Mouse (Mus musculus) liver, adult (tissue): Measurements from ENCODE around the gene Tac2.

Experiments
- GATA4 ChIP-seq: IDR thresholded peaks from 2 replicates; pipeline ENCODE4 v1.6.1; 2014; ENCODE audit warnings: mild to moderate bottlenecking, low read length; ENCODE audit not compliant: insufficient replicate concordance

Tac2 gene

DNA sequence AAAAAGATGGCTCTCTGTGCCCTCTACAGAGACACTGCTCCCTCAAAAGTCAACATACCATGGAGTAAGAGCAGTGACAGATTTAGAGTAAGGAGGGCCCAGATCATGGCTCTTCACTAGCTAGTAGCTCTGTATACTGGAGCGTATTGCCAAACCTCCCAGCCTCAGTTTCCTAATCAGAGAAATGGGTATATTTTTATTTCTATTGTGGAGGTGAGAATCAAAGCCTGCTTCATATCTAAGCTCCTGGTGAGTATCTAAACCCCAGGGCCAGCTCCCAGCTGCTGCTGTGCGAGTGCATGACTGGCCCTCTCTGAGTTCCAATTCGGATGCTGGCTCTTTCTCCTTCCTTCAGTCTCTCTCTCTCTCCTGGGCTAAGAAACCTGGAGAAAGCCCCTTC, at the start of gene Tac2:
Tac2 (plus strand) TSS at position 301 of the 400 bp plus-strand sequence.
- TF ChIP-seq GATA4, result no peak

GRCm38 (mm10) chr10:127674794-127675522, 49.3 kb upstream of the Tac2 start:
- no peak for TF ChIP-seq GATA4

DNA sequence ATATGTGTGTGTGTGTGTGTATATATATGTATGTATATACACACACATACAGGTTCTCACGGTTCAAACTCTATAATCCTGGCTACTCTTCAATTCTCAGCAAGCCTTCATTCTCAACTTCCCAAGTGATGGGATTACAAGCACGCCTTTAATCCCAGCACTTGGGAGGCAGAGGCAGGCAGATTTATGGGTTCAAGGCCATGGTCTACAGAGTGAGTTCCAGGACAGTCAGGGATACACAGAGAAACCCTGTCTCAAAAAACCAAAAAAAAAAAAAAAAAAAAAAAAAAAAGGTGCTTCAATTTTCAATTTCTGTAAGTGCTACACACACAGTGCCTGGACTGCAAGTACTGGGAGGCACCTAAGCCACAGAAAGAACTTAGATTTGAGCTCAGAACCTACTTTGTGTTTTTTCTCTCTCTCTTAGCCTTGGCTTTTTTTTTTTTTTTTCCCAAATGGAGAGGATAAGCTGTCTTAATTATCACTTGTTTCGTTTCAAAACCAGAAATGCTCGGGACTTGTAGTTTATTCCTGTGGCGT, 48.3 kb upstream of the Tac2 start:
- no peak for TF ChIP-seq GATA4

DNA sequence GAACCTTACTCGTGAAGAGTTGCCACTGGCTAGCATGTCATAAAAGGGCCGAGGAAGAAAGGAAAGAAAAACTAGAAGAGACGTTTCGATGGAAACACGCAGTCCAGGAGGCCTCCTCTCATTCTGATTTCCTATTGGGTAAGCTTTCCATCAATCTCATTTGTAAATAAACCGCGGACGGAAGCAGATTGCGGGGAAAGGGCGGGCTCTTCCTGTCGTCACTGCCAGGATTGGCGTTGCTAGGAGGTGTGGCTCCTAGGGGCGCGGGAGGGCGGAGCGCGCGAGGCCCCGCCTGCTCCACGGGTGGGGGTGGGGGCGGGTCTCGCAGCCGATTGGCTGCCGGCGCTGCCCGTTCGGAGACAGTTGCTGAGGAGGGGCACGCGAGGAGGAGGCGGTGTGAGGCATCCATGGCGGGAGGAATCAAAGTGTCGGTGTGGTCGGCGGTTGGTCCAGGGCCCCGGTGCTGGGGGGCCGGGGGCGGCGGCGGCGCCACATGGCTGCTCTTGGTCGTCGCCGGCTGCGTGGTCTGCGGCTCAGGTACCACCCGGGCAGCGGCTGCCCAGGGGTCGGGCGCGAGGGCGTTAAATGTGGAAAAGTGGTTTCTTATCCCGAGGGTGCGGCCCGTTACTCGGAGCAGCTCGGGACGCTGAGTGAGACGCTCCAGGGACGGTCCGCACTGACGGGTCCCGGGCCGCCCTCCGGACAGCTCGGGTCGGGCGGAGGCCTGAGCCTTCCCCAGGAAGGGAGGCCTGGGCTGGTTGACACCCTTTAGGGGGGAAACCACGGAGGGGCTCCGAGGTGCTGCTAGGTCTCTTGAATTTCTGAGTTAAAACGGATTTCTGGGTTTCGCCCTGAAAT, 47.4 kb upstream of the Tac2 start:
- no peak for TF ChIP-seq GATA4

DNA sequence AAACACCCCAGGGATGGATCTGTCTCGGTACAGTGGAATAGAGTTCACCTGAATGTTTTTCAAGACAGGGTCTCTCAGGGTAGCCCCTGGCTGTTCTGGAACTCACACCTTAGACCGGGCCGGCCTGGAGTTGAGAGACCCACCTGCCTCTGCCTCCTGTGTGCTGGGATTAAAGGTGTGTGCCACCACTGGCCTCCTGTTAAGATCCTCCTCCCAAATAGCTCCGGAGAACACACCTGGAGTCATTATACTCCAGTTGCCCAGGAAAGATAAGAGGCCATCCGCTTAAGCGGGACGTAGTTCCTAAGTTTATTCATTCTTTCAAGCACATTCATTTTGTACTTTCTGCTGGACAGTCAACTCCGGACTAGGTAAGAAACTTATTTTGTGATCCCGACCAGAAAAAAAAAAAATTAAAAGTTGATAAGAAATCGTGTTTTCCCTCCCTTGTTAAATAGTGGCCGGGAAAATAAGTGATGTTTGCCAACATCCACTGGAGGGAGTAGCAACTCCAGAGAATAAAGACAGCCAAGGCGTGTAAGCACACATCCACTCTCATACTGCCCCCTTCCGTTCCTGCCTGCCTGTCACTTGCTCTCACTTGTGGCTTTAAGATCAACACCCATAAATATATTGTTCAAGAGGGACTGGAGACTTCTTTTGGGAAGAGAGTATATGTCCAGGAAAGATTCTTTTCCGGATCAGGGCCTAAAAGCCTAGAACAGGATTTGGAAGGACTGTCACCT, 46.5 kb upstream of the Tac2 start:
- TF ChIP-seq GATA4, result no peak

DNA sequence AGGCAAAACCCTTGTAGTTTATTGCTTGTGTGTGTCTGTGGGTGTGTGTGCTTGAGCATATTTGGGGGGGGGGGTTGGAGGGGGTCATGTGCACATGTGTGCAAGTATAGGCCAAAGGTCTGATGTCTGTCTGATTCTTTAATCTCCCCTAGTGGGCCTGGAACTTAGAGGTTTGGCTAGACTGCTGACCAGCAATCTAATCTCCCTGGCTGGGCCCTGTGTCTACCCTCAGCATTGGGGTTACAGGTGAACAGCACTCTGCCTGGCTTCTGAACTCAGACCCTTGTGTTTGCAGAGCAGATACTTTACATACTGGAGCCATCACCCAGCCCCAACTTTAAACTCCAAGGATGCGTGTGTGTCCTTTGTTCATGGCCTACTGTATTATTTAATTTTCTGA, 45.1 kb upstream of the Tac2 start:
- no peak for TF ChIP-seq GATA4

GRCm38 (mm10) chr10:127679881-127680280, 44.4 kb upstream of the Tac2 start:
- no peak for TF ChIP-seq GATA4

DNA sequence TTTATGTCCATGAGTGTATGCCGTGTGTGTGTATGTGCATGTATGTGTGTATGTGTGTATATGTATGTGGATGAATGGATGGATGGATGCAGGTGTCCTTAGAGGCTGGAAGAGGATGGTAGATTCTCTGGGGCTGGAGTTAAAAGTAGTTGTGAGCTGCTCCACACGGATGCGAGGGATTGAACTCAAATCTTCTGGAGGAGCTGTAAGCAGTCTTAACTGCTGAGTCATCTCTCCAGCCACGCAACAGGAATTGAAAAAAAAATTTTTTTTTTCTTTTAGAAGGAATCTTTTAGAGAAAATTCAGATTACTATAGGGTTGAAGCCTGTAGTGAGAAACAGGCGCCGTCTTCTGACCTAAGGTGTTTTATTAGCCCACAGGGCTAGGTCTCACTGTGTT, 41.4 kb upstream of the Tac2 start:
- no peak for TF ChIP-seq GATA4

DNA sequence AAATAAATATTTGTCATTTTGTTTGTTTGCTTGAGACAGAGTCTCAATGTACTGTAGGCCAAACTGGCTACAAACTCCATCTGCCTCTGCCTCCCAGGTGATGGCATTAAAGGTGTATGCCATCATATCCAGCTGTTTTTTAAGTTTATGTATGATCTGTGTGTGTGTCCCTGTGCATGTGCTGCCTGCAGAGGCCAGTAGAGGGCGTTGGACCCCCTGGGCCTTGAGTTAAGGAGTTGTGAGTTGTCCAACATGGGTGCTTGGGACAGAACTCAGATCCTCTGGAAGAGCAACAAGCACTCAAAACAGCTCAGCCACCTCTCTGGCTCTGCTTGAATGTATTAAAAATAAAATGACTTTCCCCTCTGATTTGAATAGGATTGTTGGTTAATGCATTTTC, 33.2 kb upstream of the Tac2 start:
- TF ChIP-seq GATA4, result no peak

DNA sequence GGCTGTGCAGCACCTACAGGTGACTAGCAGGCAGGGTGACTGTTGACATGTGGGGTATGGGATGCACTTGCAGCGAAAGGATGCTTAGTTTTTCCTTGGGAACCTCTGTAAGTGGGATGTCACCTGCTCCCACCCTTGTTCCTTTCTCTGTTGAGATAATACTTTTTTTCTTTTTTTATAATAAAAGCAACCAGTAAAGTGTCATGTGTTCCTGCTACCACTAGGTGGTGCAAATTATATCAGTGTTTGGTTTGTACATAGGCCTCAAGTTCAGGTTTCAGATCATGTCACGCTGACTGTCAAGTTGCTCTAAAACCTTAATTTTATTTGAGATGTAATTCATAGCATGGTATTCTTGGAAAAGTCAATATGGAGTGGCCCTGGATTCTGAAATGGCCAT, 29.6 kb upstream of the Tac2 start:
- TF ChIP-seq GATA4, result no peak

DNA sequence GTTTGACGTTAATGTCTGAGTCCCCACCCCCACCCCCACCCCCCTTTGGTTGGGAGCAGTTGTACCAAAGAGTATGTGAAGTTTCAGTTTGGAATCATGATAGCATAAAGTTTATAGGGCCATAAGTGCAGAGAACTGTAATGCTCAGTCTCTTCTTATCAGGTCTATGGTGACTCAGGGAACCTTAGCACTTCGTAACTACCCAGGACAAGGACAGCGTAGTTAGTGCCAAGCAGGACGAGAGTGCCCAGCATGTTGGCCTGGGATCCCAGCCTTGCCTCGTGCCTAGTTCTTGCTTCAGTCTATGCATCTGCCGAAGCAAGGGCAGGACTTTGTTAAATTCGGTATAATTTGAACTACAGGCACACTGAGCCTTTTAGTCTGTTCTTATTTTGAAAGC, 28.5 kb upstream of the Tac2 start:
- TF ChIP-seq GATA4, result no peak

DNA sequence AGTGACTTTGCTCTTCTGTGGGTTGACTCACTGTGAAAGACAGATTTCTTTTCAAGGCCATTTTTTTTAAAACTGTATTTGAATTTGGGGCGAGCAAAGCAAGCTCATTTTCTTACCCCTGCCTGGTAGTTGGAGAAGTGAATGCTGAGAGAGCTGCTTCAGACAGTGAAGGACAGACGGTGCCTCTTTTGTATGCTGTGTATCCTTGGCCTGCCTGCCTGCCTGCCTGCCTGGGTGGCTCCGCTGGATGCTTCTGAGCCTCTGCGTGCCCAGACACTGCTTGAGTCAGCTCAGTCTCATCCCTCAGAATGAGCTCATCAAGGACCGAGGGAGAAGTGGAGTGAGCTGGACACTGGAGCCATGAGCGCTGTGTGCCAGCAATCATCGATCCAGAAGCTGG, 25.3 kb upstream of the Tac2 start:
- TF ChIP-seq GATA4, result no peak

DNA sequence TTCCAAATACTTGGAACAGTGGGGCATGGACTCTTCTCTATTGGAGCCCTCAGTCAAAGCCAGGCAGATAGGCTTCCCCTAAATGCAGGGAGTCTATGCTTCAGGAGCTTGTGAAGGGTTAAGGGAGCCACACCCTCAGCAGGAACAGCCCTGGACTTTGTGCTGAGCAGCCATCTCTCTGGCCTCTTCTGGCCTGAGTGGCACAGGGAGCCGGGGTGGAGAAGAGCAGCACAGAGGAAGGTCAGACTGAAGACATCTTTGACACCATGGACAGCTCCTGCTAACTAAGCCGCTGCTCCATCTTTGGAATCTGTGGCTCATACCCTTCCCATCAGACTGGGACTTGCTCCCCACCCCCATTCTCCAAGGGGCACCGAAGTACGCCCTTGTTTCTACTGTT, 21.0 kb upstream of the Tac2 start:
- TF ChIP-seq GATA4, result no peak

DNA sequence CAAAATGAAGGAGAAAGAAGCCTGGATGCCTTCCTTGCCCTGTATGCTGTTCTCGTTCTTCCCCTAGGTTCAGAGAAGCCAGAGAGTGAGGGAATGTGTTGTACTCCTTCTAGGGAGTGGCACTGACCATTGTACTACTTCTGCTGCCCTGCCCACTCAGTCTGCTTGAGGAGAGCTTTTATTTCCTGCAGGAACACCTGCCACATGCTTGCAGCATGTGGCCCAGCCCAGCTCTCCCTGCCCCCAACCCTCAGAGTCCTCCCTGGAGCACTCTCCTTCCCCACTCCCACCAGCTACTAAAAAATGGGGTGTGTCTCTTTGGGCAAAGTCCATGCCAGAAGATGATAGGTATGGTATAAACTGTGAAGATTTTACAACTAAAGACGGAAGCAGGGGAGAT, 20.0 kb upstream of the Tac2 start:
- TF ChIP-seq GATA4, result no peak

GRCm38 (mm10) chr10:127704766-127705220, 19.5 kb upstream of the Tac2 start, which contains the start of gene Myo1a:
Myo1a (plus strand) TSS chr10:127705170.
- no peak for TF ChIP-seq GATA4
